Mouse (Mus musculus): ENCODE data around the gene Rom1. TPM values are rescaled to one million over a fixed set of nuclear protein-coding genes. Genes with fewer than 3 reads are reported as not detected.

The Rom1 gene
- total RNA-seq, 1 experiment from 2014 or later = 2.6 TPM

Other genes with a start within 250 kb of the Rom1 start
- gene Slc3a2, start 206.0 kb downstream of the Rom1 start, total RNA-seq (2017) = 62.0 and 69.6 TPM in 2 replicates
- gene Wdr74, start 193.5 kb downstream of the Rom1 start, total RNA-seq (2017) = 36.4 and 46.0 TPM in 2 replicates
- 7.2 TPM in 1 of 2 replicates, not detected in the other for gene 1700092M07Rik, start 188.6 kb downstream of the Rom1 start, total RNA-seq (2017)
- 144 and 149 TPM in 2 replicates for gene Stx5a, start 187.9 kb downstream of the Rom1 start, total RNA-seq (2017)
- 183 and 187 TPM in 2 replicates for gene Nxf1, start 172.3 kb downstream of the Rom1 start, total RNA-seq (2017)
- gene Tmem223, start 158.4 kb downstream of the Rom1 start, total RNA-seq (2017) = 15.5 and 16.6 TPM in 2 replicates
- 80.4 and 111 TPM in 2 replicates for gene Tmem179b, start 154.9 kb downstream of the Rom1 start, total RNA-seq (2017)
- gene Taf6l, start 142.9 kb downstream of the Rom1 start, total RNA-seq (2017) = 9.2 and 11.6 TPM in 2 replicates
- gene Polr2g, start 130.8 kb downstream of the Rom1 start, total RNA-seq (2017) = 30.0 and 32.5 TPM in 2 replicates
- 2.5 and 4.2 TPM in 2 replicates for gene Zbtb3, start 126.8 kb downstream of the Rom1 start, total RNA-seq (2017)
- 46.0 and 48.2 TPM in 2 replicates for gene Ttc9c, start 110.0 kb downstream of the Rom1 start, total RNA-seq (2017)
- 110 and 115 TPM in 2 replicates for gene Hnrnpul2, start 109.3 kb downstream of the Rom1 start, total RNA-seq (2017)
- 33.6 and 50.5 TPM in 2 replicates for gene AC129217.1, start 99.6 kb downstream of the Rom1 start, total RNA-seq (2017)
- 15.8 and 22.6 TPM in 2 replicates for gene Bscl2, start 91.9 kb downstream of the Rom1 start, total RNA-seq (2017)
- gene Gng3, start 90.2 kb downstream of the Rom1 start, total RNA-seq (2017) = 0.23 and 0.25 TPM in 2 replicates
- not detected in 2 replicates for gene Lrrn4cl, start 78.6 kb downstream of the Rom1 start, total RNA-seq (2017)
- 167 TPM in 2 replicates for gene Ubxn1, start 57.9 kb downstream of the Rom1 start, total RNA-seq (2017)
- gene Uqcc3, start 48.4 kb downstream of the Rom1 start, total RNA-seq (2017) = 38.4 and 59.9 TPM in 2 replicates
- gene Lbhd1, start 45.6 kb downstream of the Rom1 start, total RNA-seq (2017) = 13.4 and 31.1 TPM in 2 replicates
- gene Gm49403, start 45.4 kb downstream of the Rom1 start, total RNA-seq (2017) = not detected in 2 replicates
- 57.6 and 75.0 TPM in 2 replicates for gene 1810009A15Rik, start 40.5 kb downstream of the Rom1 start, total RNA-seq (2017)
- gene Gm49416, start 40.4 kb downstream of the Rom1 start, total RNA-seq (2017) = not detected in 2 replicates
- 9.0 and 9.2 TPM in 2 replicates for gene Ints5, start 36.4 kb downstream of the Rom1 start, total RNA-seq (2017)
- gene Ganab, start 31.3 kb downstream of the Rom1 start, total RNA-seq (2017) = 62.1 and 69.2 TPM in 2 replicates
- 46.6 and 47.5 TPM in 2 replicates for gene B3gat3, start 9.0 kb downstream of the Rom1 start, total RNA-seq (2017)
- gene Eml3, start 196 bp upstream of the Rom1 start, total RNA-seq (2017) = 75.3 and 92.8 TPM in 2 replicates
- 165 and 169 TPM in 2 replicates for gene Mta2, start 12.5 kb upstream of the Rom1 start, total RNA-seq (2017)
- gene Tut1, start 24.5 kb upstream of the Rom1 start, total RNA-seq (2017) = 25.9 and 29.6 TPM in 2 replicates
- gene Eef1g, start 37.7 kb upstream of the Rom1 start, total RNA-seq (2017) = 345 and 391 TPM in 2 replicates
- 181 and 193 TPM in 2 replicates for gene Ahnak, start 59.9 kb upstream of the Rom1 start, total RNA-seq (2017)
- gene Scgb1a1, start 158.6 kb upstream of the Rom1 start, total RNA-seq (2017) = not detected in 2 replicates
- gene Asrgl1, start 206.3 kb upstream of the Rom1 start, total RNA-seq (2017) = 6.9 and 8.3 TPM in 2 replicates